Mouse (Mus musculus): ENCODE measurements around the gene Xpr1. TPM values are rescaled to one million over a fixed set of nuclear protein-coding genes. Genes with fewer than 3 reads are reported as not detected.
A peak's percentile ranks its signal among the peaks of the same experiment; 100 is the strongest.
"Not testable (repeated sequence)": the region's sequence is repeated elsewhere in the genome, so short reads cannot be mapped to it uniquely, and the experiment has no call there.

The Xpr1 gene
- polyA plus RNA-seq, 1 experiment from 2014 or later: 10.5 TPM

- H3K9ac ChIP-seq: no peak overlapping the region
- H3K4me3 ChIP-seq (replicated peaks): no peak overlapping the region
- H3K4me1 ChIP-seq: 0 out of 2 replicates have a peak, but pooled peaks cover 4% of the 10 kb centered on the region
- H3K36me3 ChIP-seq: no peaks in the 10 kb centered on the region
- ATAC-seq (replicated peaks; ENCODE audit: low FRiP score): no peak
- H3K27ac ChIP-seq: no peak overlapping the region
- no peak overlapping the region for H3K4me2 ChIP-seq
- WGBS: 90% methylated on average over 4 of the region's 4 CpGs
- no peaks in the 10 kb centered on the region for H3K27me3 ChIP-seq
- H3K9me3 ChIP-seq (replicated peaks): no peaks in the 10 kb centered on the region
Measured at GRCm38 (mm10) chr1:155272953-155273352, 144.3 kb downstream of the Xpr1 start.

DNA sequence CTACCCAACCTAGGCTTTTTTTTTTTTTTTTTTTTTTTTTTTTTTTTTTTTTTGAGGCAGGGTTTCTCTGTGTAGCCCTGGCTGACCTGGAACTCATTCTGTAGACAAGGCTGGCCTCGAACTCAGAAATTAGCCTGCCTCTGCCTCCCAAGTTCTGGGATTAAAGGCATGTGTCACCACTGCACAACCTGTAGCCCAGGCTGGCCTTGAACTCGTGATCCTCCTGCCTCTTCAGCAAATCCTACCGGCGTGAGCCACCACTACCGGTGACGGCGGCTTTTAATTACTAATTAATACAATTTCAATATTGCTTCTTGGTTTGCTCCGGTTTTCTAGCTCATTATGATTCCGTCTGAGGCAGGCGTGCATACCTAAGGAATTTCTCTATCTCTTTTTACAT, 154.7 kb downstream of the Xpr1 start:
- H3K27me3 ChIP-seq; H3K9ac ChIP-seq; H3K4me2 ChIP-seq; H3K27ac ChIP-seq; H3K9me3 ChIP-seq (replicated peaks); H3K4me3 ChIP-seq (replicated peaks); H3K4me1 ChIP-seq; ATAC-seq (replicated peaks; ENCODE audit: low FRiP score); H3K36me3 ChIP-seq: not testable (repeated sequence)
- 93% methylated on average over 10 of the region's 10 CpGs for WGBS

GRCm38 (mm10) chr1:155254309-155254708, 162.9 kb downstream of the Xpr1 start:
- Histone ChIP-seq H3K4me1 (peaks cover 12% of the 10 kb centered on the region), H3K9ac (no peak overlapping the region), H3K9me3 (replicated peaks) (no peaks in the 10 kb centered on the region), H3K27ac (no peak overlapping the region), H3K4me3 (replicated peaks) (no peak overlapping the region), H3K36me3 (no peaks in the 10 kb centered on the region), H3K27me3 (no peaks in the 10 kb centered on the region; the same call in 1 of the 2 replicates), H3K4me2 (no peak overlapping the region)
- no peak for ATAC-seq (replicated peaks; ENCODE audit: low FRiP score)
- WGBS: 90% methylated on average over 8 of the region's 8 CpGs

DNA sequence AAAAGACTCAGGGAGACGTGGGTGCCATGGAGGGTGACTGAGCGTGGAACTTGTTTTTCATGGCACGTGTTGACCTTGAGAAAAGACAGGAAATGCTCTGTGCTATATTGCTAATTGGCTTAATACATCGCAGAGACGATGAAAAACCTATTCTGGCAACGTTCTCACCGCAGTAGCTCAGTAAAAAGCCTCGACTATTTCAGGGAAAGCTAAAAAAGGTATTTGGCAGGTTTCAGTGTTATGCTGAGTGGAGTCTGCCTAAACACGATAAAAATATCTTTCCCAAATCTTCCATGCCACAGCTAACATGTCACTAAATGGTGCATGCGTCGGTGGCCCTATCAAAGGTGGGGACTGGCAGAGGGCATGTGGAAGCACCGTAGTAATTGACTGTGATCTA, 164.1 kb downstream of the Xpr1 start:
- H3K27ac ChIP-seq: no peak overlapping the region
- H3K4me3 ChIP-seq (replicated peaks): no peak overlapping the region
- no peak for ATAC-seq (replicated peaks; ENCODE audit: low FRiP score)
- H3K27me3 ChIP-seq: no peaks in the 10 kb centered on the region; the same call in 1 of the 2 replicates
- 71% methylated on average over 12 of the region's 12 CpGs for WGBS
- no peak overlapping the region for H3K4me2 ChIP-seq
- H3K9ac ChIP-seq: no peak overlapping the region
- H3K9me3 ChIP-seq (replicated peaks): no peaks in the 10 kb centered on the region
- H3K4me1 ChIP-seq: peaks cover 12% of the 10 kb centered on the region
- no peaks in the 10 kb centered on the region for H3K36me3 ChIP-seq

DNA sequence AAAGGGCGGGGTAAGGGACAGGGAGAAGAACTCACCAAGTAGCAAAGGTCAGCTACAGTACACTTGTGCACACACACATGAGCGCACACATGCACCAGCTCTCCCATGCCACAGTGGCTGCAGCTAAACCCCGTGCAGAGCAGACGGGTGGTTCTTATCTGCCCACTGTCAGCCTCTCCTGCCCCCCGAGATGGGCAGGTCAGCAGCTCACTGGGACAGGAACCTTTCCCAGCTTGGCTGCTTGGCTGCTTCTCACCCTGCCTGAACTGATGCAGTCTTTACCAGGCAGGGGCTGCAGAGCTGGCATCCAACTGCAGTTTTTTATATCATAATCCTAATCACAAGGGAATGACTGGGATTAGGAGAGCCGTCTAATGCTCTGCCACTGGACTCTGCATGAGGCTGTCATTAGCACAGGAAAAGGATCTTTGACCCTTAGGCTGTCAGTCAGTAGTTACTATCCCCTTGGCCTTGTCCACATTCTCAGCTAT, 164.5 kb downstream of the Xpr1 start:
- H3K27ac ChIP-seq: no peak overlapping the region
- no peak overlapping the region for H3K9ac ChIP-seq
- no peak overlapping the region for H3K4me3 ChIP-seq (replicated peaks)
- WGBS: 21% methylated on average over 6 of the region's 6 CpGs
- no peak overlapping the region for H3K4me2 ChIP-seq
- peaks cover 12% of the 10 kb centered on the region for H3K4me1 ChIP-seq
- no peaks in the 10 kb centered on the region for H3K9me3 ChIP-seq (replicated peaks)
- no peaks in the 10 kb centered on the region for H3K36me3 ChIP-seq
- ATAC-seq (replicated peaks; ENCODE audit: low FRiP score): peak; percentile 75
- no peaks in the 10 kb centered on the region; the same call in 1 of the 2 replicates for H3K27me3 ChIP-seq

GRCm38 (mm10) chr1:155251596-155251995, 165.6 kb downstream of the Xpr1 start:
- H3K4me2 ChIP-seq: no peak overlapping the region
- H3K27me3 ChIP-seq: no peaks in the 10 kb centered on the region; the same call in 1 of the 2 replicates
- H3K4me1 ChIP-seq: peaks cover 18% of the 10 kb centered on the region
- WGBS: 86% methylated on average over 5 of the region's 5 CpGs
- H3K36me3 ChIP-seq: no peaks in the 10 kb centered on the region
- H3K9me3 ChIP-seq (replicated peaks): no peaks in the 10 kb centered on the region
- no peak for ATAC-seq (replicated peaks; ENCODE audit: low FRiP score)
- H3K27ac ChIP-seq: no peak overlapping the region
- no peak overlapping the region for H3K4me3 ChIP-seq (replicated peaks)
- H3K9ac ChIP-seq: no peak overlapping the region

DNA sequence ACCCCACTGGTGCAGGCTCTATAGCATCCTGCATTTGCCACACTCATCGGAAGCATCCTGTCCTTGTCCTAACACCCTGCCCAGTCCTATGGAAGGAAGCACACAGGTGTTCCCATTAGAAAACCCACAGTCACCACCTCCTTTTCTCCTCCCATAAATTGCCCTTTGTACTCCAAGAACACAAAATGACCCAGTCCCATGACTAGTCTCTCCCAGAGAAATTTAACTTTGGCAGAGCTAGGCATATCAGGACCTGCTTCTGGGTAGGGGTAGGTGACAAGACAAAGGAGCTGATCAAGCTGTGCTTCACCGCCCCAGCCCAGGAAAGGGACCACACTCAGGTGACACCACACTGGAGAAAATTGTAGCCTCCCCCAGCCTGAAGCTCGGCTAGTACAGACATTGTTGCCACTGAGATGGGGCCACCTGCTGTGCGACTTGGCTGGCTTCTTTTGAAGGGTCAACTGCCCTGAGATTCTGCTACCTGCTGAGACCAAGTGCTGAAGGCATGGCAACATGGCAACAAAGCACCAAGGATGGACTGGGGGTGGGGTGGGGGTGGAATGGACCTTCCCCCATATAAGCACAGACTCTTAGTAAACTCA, 166.6 kb downstream of the Xpr1 start:
- H3K4me2 ChIP-seq: no peak overlapping the region
- no peaks in the 10 kb centered on the region; the same call in 1 of the 2 replicates for H3K27me3 ChIP-seq
- H3K27ac ChIP-seq: no peak overlapping the region
- no peak overlapping the region for H3K4me3 ChIP-seq (replicated peaks)
- no peaks in the 10 kb centered on the region for H3K9me3 ChIP-seq (replicated peaks)
- no peaks in the 10 kb centered on the region for H3K36me3 ChIP-seq
- 52% methylated on average over 4 of the region's 4 CpGs for WGBS
- no peak for ATAC-seq (replicated peaks; ENCODE audit: low FRiP score)
- H3K9ac ChIP-seq: no peak overlapping the region
- peaks cover 20% of the 10 kb centered on the region for H3K4me1 ChIP-seq

- 35% methylated on average over 5 of the region's 5 CpGs for WGBS
- H3K4me1 ChIP-seq: peaks cover 27% of the 10 kb centered on the region
Measured at GRCm38 (mm10) chr1:155249896-155250295, 167.3 kb downstream of the Xpr1 start.

DNA sequence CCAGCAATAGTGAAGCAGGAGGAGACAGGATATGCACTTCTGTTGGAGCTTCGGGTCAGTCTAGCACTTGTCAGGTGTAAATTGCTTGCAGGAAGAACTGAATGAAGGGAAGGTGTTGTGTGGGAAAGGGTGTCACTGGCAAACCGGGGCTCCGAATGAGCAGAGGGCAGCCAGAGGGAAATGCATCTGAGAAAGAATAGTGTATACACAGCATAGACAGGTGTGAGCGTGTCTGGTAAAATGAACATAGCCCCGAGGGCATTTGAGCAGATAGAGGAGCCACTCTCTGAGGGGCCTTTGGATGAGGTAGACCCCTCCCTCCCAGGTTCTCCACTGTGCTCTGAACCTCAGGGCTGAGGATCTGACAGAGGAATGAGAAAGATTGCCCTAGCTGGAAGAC, 169.2 kb downstream of the Xpr1 start:
- Histone ChIP-seq H3K9me3 (replicated peaks) (no peaks in the 10 kb centered on the region), H3K27ac (peak overlapping the region; percentile 71), H3K9ac (no peak overlapping the region), H3K36me3 (no peaks in the 10 kb centered on the region), H3K4me3 (replicated peaks) (no peak overlapping the region), H3K4me2 (no peak overlapping the region), H3K4me1 (peaks cover 39% of the 10 kb centered on the region), H3K27me3 (peaks cover 5% of the 10 kb centered on the region; the same call in 1 of the 2 replicates)
- no peak for ATAC-seq (replicated peaks; ENCODE audit: low FRiP score)
- WGBS: 48% methylated on average over 5 of the region's 5 CpGs

More at GRCm38 (mm10) chr1:155249896-155250295, 167.3 kb downstream of the Xpr1 start:
- H3K36me3 ChIP-seq: no peaks in the 10 kb centered on the region
- no peak overlapping the region for H3K4me2 ChIP-seq
- H3K9me3 ChIP-seq (replicated peaks): no peaks in the 10 kb centered on the region
- H3K4me3 ChIP-seq (replicated peaks): no peak overlapping the region
- H3K9ac ChIP-seq: no peak overlapping the region
- no peak for ATAC-seq (replicated peaks; ENCODE audit: low FRiP score)
- H3K27ac ChIP-seq: no peak overlapping the region
- peaks cover 4% of the 10 kb centered on the region; the same call in 1 of the 2 replicates for H3K27me3 ChIP-seq

- Histone ChIP-seq H3K4me1 (peaks cover 34% of the 10 kb centered on the region), H3K27me3 (peaks cover 7% of the 10 kb centered on the region; the same call in 1 of the 2 replicates), H3K9ac (no peak overlapping the region), H3K9me3 (replicated peaks) (no peaks in the 10 kb centered on the region), H3K36me3 (no peaks in the 10 kb centered on the region), H3K27ac (peak overlapping the region; percentile 71), H3K4me3 (replicated peaks) (no peak overlapping the region), H3K4me2 (no peak overlapping the region)
- no peak for ATAC-seq (replicated peaks; ENCODE audit: low FRiP score)
- 29% methylated on average over 5 of the region's 5 CpGs for WGBS
Measured at GRCm38 (mm10) chr1:155247441-155247840, 169.8 kb downstream of the Xpr1 start.

- Histone ChIP-seq H3K4me2 (peak overlapping the region; percentile 77), H3K27me3 (peaks cover 9% of the 10 kb centered on the region; the same call in 1 of the 2 replicates), H3K9me3 (replicated peaks) (no peaks in the 10 kb centered on the region), H3K9ac (no peak overlapping the region), H3K4me3 (replicated peaks) (peak overlapping the region; percentile 55; the same call in 1 of the 2 replicates), H3K27ac (0 out of 2 replicates have a peak overlapping the region, but pooled peaks have one; percentile 61), H3K36me3 (peaks cover 14% of the 10 kb centered on the region), H3K4me1 (peaks cover 30% of the 10 kb centered on the region)
- no peak for ATAC-seq (replicated peaks; ENCODE audit: low FRiP score)
- WGBS: 60% methylated on average over 7 of the region's 7 CpGs
Measured at GRCm38 (mm10) chr1:155245516-155245915, 171.7 kb downstream of the Xpr1 start.

GRCm38 (mm10) chr1:155244771-155245211, 172.4 kb downstream of the Xpr1 start:
- 4% methylated on average over 29 of the region's 29 CpGs for WGBS
- peak overlapping the region; percentile 77 for H3K4me2 ChIP-seq
- peaks cover 20% of the 10 kb centered on the region for H3K36me3 ChIP-seq
- H3K4me1 ChIP-seq: peaks cover 35% of the 10 kb centered on the region
- ATAC-seq (replicated peaks; ENCODE audit: low FRiP score): peak; percentile 38
- H3K27ac ChIP-seq: peak overlapping the region; percentile 61
- no peaks in the 10 kb centered on the region for H3K9me3 ChIP-seq (replicated peaks)
- 0 out of 2 replicates have a peak, but pooled peaks cover 9% of the 10 kb centered on the region for H3K27me3 ChIP-seq
- peak overlapping the region; percentile 68 for H3K9ac ChIP-seq
- peak overlapping the region; percentile 55 for H3K4me3 ChIP-seq (replicated peaks)

Measured in kidney, embryonic 15.5 days (tissue).